Mouse (Mus musculus): ENCODE measurements around the gene Rpl31. TPM values are rescaled to one million over a fixed set of nuclear protein-coding genes. Genes with fewer than 3 reads are reported as not detected.

Gene Rpl31
- polyA plus RNA-seq, 1 experiment from 2014 or later: 449 TPM

DNA sequence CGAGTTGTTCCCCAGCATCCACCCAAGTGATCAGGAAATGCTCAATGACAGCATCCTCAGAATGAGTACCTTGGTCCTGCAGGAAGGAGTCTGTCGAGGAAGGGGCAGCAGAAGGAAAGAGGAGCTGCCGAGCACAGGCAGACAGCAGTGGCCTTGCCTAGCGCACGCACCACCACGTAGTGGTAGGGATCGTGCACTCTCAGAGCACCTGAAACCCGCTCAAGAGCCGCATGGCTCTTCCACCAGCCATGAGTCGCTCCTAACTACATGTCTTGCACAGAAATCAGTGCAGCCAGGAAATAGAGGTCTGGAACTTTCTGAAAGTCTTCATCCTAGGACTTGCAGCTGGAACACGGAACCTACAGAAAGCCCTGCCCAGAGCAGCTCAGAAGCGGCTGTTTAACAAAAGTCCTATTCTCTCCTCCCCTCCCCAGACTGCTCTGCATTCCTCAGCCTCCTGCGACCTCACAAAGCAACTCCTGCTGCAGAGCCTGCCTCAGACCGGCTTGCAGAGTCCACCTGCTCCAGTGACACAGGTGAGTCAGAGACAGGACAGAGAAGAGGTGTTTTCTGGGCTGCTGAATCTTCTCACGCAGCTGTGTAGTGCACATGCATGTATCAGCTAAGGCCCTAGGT lies 32.0 kb upstream of the Rpl31 start:
- no peaks in the 10 kb centered on the region for H3K36me3 ChIP-seq (ENCODE audit: control insufficient read depth, insufficient read depth, low read length)
- H3K27ac ChIP-seq (replicated peaks; ENCODE audit: low read depth, low read length): no peak overlapping the region
- H3K27me3 ChIP-seq (ENCODE audit: control insufficient read depth, insufficient read depth, low read length): no peaks in the 10 kb centered on the region
- no peak overlapping the region for H3K4me3 ChIP-seq (replicated peaks; ENCODE audit: low read depth, low read length)
- WGBS: 23% methylated on average over 15 of the region's 15 CpGs
- no peaks in the 10 kb centered on the region for H3K4me1 ChIP-seq (ENCODE audit: control insufficient read depth, insufficient read depth, low read length)
- H3K9me3 ChIP-seq (ENCODE audit: control insufficient read depth, low read length): no peaks in the 10 kb centered on the region
- H3K9ac ChIP-seq (replicated peaks; ENCODE audit: low read length): no peak overlapping the region
- DNase-seq: no peak
- ATAC-seq (ENCODE audit: low FRiP score, low TSS enrichment): no peak
- H3K4me2 ChIP-seq (ENCODE audit: low read length): no peak overlapping the region

- Histone ChIP-seq H3K27me3 (ENCODE audit: control insufficient read depth, insufficient read depth, low read length) (no peaks in the 10 kb centered on the region), H3K4me1 (ENCODE audit: control insufficient read depth, insufficient read depth, low read length) (no peaks in the 10 kb centered on the region), H3K36me3 (ENCODE audit: control insufficient read depth, insufficient read depth, low read length) (no peaks in the 10 kb centered on the region), H3K4me2 (ENCODE audit: low read length) (no peak overlapping the region), H3K9ac (replicated peaks; ENCODE audit: low read length) (no peak overlapping the region), H3K4me3 (replicated peaks; ENCODE audit: low read depth, low read length) (no peak overlapping the region), H3K9me3 (ENCODE audit: control insufficient read depth, low read length) (no peaks in the 10 kb centered on the region), H3K27ac (replicated peaks; ENCODE audit: low read depth, low read length) (no peak overlapping the region)
- ATAC-seq (ENCODE audit: low FRiP score, low TSS enrichment) (no peak), DNase-seq (no peak)
- 82% methylated on average over 8 of the region's 8 CpGs for WGBS
Observed at GRCm38 (mm10) chr1:39336788-39337187, 30.9 kb upstream of the Rpl31 start.

DNA sequence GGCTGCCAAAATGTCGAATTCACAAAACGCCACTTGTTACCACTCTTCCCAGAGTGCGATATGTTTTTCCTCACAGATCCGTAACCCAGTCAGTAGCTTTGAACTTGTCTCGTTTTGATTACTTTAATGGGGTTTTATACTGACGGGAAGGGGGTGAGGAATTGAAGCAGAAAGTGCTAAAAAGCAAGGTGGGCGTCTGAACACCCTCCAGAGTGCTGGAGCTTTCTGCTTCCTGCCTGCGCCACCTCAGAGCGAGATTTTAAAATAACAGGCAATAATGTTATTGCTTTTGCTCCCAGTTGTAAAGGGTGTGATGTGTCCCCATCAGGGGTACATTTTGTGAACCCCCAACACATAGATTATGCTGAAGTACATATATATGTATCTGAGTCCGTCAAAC lies 28.8 kb upstream of the Rpl31 start:
- no peak for ATAC-seq (ENCODE audit: low FRiP score, low TSS enrichment)

DNA sequence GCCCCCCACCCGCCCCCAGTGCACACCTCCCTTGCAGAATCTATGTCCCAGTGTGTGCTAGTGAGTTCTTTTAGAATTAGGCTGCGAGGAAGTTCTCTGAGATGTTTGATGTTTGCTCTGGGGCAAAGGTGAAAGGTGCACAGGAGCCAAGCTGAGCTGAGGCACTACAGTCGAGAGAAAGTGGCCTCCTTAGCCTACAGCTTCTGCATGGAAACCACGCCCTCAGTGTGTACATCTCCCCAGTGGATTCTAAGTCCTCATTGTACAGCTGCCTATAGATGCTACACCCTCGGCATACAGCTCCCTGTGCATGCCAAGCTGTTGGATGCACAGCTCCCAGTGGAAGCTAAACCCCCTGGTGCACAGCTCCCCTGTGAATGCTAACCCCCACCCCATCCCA lies 28.2 kb upstream of the Rpl31 start:
- no peak overlapping the region for H3K4me2 ChIP-seq (ENCODE audit: low read length)
- no peaks in the 10 kb centered on the region for H3K4me1 ChIP-seq (ENCODE audit: control insufficient read depth, insufficient read depth, low read length)
- WGBS: 50% methylated on average over 5 of the region's 5 CpGs
- no peak overlapping the region for H3K27ac ChIP-seq (replicated peaks; ENCODE audit: low read depth, low read length)
- no peak for ATAC-seq (ENCODE audit: low FRiP score, low TSS enrichment)
- no peaks in the 10 kb centered on the region for H3K36me3 ChIP-seq (ENCODE audit: control insufficient read depth, insufficient read depth, low read length)
- no peak overlapping the region for H3K9ac ChIP-seq (replicated peaks; ENCODE audit: low read length)
- H3K4me3 ChIP-seq (replicated peaks; ENCODE audit: low read depth, low read length): no peak overlapping the region
- DNase-seq: no peak
- no peaks in the 10 kb centered on the region for H3K27me3 ChIP-seq (ENCODE audit: control insufficient read depth, insufficient read depth, low read length)
- no peaks in the 10 kb centered on the region for H3K9me3 ChIP-seq (ENCODE audit: control insufficient read depth, low read length)

More for the DNA sequence above, 28.8 kb upstream of the Rpl31 start:
- no peaks in the 10 kb centered on the region for H3K9me3 ChIP-seq (ENCODE audit: control insufficient read depth, low read length)
- no peak for DNase-seq
- H3K9ac ChIP-seq (replicated peaks; ENCODE audit: low read length): no peak overlapping the region
- no peak overlapping the region for H3K4me3 ChIP-seq (replicated peaks; ENCODE audit: low read depth, low read length)
- no peak overlapping the region for H3K4me2 ChIP-seq (ENCODE audit: low read length)
- H3K4me1 ChIP-seq (ENCODE audit: control insufficient read depth, insufficient read depth, low read length): no peaks in the 10 kb centered on the region
- no peaks in the 10 kb centered on the region for H3K36me3 ChIP-seq (ENCODE audit: control insufficient read depth, insufficient read depth, low read length)
- WGBS: 84% methylated on average over 10 of the region's 10 CpGs
- H3K27me3 ChIP-seq (ENCODE audit: control insufficient read depth, insufficient read depth, low read length): no peaks in the 10 kb centered on the region
- no peak overlapping the region for H3K27ac ChIP-seq (replicated peaks; ENCODE audit: low read depth, low read length)

- no peaks in the 10 kb centered on the region for H3K9me3 ChIP-seq (ENCODE audit: control insufficient read depth, low read length)
- H3K36me3 ChIP-seq (ENCODE audit: control insufficient read depth, insufficient read depth, low read length): no peaks in the 10 kb centered on the region
- no peak overlapping the region for H3K4me3 ChIP-seq (replicated peaks; ENCODE audit: low read depth, low read length)
- DNase-seq (no peak), ATAC-seq (ENCODE audit: low FRiP score, low TSS enrichment) (no peak)
- H3K4me1 ChIP-seq (ENCODE audit: control insufficient read depth, insufficient read depth, low read length): no peaks in the 10 kb centered on the region
- no peaks in the 10 kb centered on the region for H3K27me3 ChIP-seq (ENCODE audit: control insufficient read depth, insufficient read depth, low read length)
- no peak overlapping the region for H3K4me2 ChIP-seq (ENCODE audit: low read length)
- no peak overlapping the region for H3K9ac ChIP-seq (replicated peaks; ENCODE audit: low read length)
- WGBS: 89% methylated on average over 6 of the region's 6 CpGs
- H3K27ac ChIP-seq (replicated peaks; ENCODE audit: low read depth, low read length): no peak overlapping the region
Observed at GRCm38 (mm10) chr1:39340156-39340555, 27.5 kb upstream of the Rpl31 start.

GRCm38 (mm10) chr1:39340647-39341046 lies 27.0 kb upstream of the Rpl31 start:
- no peak overlapping the region for H3K4me2 ChIP-seq (ENCODE audit: low read length)
- H3K27ac ChIP-seq (replicated peaks; ENCODE audit: low read depth, low read length): no peak overlapping the region
- H3K36me3 ChIP-seq (ENCODE audit: control insufficient read depth, insufficient read depth, low read length): no peaks in the 10 kb centered on the region
- H3K4me3 ChIP-seq (replicated peaks; ENCODE audit: low read depth, low read length): no peak overlapping the region
- WGBS: 22% methylated on average over 8 of the region's 8 CpGs
- no peaks in the 10 kb centered on the region for H3K27me3 ChIP-seq (ENCODE audit: control insufficient read depth, insufficient read depth, low read length)
- ATAC-seq (ENCODE audit: low FRiP score, low TSS enrichment) (peak; percentile 40; the same call in 1 of the 2 replicates), DNase-seq (peak; percentile 83)
- no peak overlapping the region for H3K9ac ChIP-seq (replicated peaks; ENCODE audit: low read length)
- no peaks in the 10 kb centered on the region for H3K4me1 ChIP-seq (ENCODE audit: control insufficient read depth, insufficient read depth, low read length)
- no peaks in the 10 kb centered on the region for H3K9me3 ChIP-seq (ENCODE audit: control insufficient read depth, low read length)

GRCm38 (mm10) chr1:39341807-39342206 lies 25.8 kb upstream of the Rpl31 start:
- Histone ChIP-seq H3K9ac (replicated peaks; ENCODE audit: low read length) (no peak overlapping the region), H3K27ac (replicated peaks; ENCODE audit: low read depth, low read length) (no peak overlapping the region), H3K4me1 (ENCODE audit: control insufficient read depth, insufficient read depth, low read length) (no peaks in the 10 kb centered on the region), H3K36me3 (ENCODE audit: control insufficient read depth, insufficient read depth, low read length) (no peaks in the 10 kb centered on the region), H3K4me2 (ENCODE audit: low read length) (no peak overlapping the region), H3K9me3 (ENCODE audit: control insufficient read depth, low read length) (no peaks in the 10 kb centered on the region), H3K27me3 (ENCODE audit: control insufficient read depth, insufficient read depth, low read length) (no peaks in the 10 kb centered on the region), H3K4me3 (replicated peaks; ENCODE audit: low read depth, low read length) (no peak overlapping the region)
- 85% methylated on average over 4 of the region's 4 CpGs for WGBS
- ATAC-seq (ENCODE audit: low FRiP score, low TSS enrichment): no peak
- no peak for DNase-seq

GRCm38 (mm10) chr1:39343242-39343641 lies 24.4 kb upstream of the Rpl31 start:
- H3K27ac ChIP-seq (replicated peaks; ENCODE audit: low read depth, low read length): no peak overlapping the region
- H3K4me1 ChIP-seq (ENCODE audit: control insufficient read depth, insufficient read depth, low read length): no peaks in the 10 kb centered on the region
- 84% methylated on average over 5 of the region's 5 CpGs for WGBS
- H3K36me3 ChIP-seq (ENCODE audit: control insufficient read depth, insufficient read depth, low read length): no peaks in the 10 kb centered on the region
- no peak for ATAC-seq (ENCODE audit: low FRiP score, low TSS enrichment)
- H3K9ac ChIP-seq (replicated peaks; ENCODE audit: low read length): no peak overlapping the region
- H3K9me3 ChIP-seq (ENCODE audit: control insufficient read depth, low read length): no peaks in the 10 kb centered on the region
- H3K27me3 ChIP-seq (ENCODE audit: control insufficient read depth, insufficient read depth, low read length): no peaks in the 10 kb centered on the region
- no peak for DNase-seq
- no peak overlapping the region for H3K4me2 ChIP-seq (ENCODE audit: low read length)
- no peak overlapping the region for H3K4me3 ChIP-seq (replicated peaks; ENCODE audit: low read depth, low read length)

DNA sequence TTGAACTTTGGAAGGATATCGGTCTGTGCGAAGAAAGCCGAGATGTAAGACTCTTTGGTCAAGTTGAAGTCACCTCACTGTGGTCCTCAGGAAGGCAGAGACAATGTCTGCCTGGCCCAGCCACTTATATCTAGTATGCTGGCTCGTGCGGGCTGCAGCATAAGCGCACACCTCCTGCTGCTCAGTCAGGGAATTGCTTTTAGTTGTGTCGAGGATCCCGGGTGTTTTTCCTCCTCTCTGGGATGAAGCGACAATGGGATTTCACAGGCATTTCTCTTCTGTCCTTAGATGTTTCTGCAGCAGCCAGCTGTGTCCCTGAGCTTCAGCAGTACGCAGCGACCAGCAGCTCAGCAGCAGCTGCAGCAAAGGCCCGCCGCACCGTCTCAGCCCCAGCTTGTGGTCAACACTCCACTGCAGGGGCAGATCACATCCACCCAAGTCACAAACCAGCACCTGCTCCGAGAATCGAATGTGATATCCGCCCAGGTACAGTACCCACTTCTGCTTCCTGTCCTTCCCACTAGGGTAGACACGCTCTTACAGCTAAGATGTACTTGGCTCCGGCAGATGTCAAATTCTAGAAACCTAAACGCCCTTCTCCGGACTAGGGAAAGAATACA lies 22.6 kb upstream of the Rpl31 start:
- WGBS: 61% methylated on average over 21 of the region's 21 CpGs

More for the DNA sequence above, 22.6 kb upstream of the Rpl31 start:
- peak; percentile 64 for DNase-seq
- Histone ChIP-seq H3K9ac (replicated peaks; ENCODE audit: low read length) (no peak overlapping the region), H3K4me2 (ENCODE audit: low read length) (no peak overlapping the region), H3K27me3 (ENCODE audit: control insufficient read depth, insufficient read depth, low read length) (no peaks in the 10 kb centered on the region), H3K27ac (replicated peaks; ENCODE audit: low read depth, low read length) (no peak overlapping the region), H3K9me3 (ENCODE audit: control insufficient read depth, low read length) (no peaks in the 10 kb centered on the region), H3K4me1 (ENCODE audit: control insufficient read depth, insufficient read depth, low read length) (no peaks in the 10 kb centered on the region), H3K36me3 (ENCODE audit: control insufficient read depth, insufficient read depth, low read length) (no peaks in the 10 kb centered on the region), H3K4me3 (replicated peaks; ENCODE audit: low read depth, low read length) (no peak overlapping the region)
- no peak for ATAC-seq (ENCODE audit: low FRiP score, low TSS enrichment)
